Mouse (Mus musculus): ENCODE measurements around the gene Uck2.

Uck2 gene

DNA sequence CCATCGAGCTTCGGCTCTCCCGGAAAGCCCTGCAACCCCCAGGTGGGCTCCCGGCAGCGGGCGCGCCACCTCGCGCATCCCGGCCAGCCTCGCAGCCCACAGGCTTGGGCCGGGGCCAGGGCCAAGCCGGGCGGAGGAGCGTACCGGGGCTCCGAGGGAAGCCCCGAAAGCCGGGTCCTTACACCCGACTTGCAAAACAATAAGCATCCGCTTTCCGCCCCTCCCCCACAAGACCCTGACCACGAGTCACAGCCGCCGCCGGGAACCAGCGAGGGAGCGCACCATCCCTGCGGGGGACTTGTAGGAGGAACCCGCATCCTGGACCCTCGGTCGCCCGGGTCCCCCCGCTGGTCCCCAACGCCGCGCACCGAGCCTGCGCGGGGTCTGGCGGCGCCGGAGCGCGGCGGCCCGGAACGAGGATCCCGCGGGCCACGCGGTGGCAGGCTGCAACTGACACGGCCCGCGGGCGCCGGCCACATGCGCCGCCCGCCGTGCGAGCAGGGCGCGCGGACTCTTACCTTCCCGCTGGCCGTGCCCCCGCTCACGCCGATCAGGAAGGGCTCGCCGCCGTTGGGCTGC is 773 bp downstream of the Uck2 start:
- CTCF ChIA-PET, result interaction anchor here (1.0 kb wide), 1 partner anchor 63 kb away, joined by 4 read pairs; no protein-coding TSS in a partner anchor

GRCm38 (mm10) chr1:167283441-167284257 is 1.5 kb downstream of the Uck2 start:
- CTCF ChIA-PET, result interaction anchor here (0.5 to 1.0 kb wide), 2 partner anchors 14 to 63 kb away, joined by 3 to 4 read pairs; no protein-coding TSS in a partner anchor

- CTCF ChIA-PET, result interaction anchor here (0.5 kb wide), 1 partner anchor 13 kb away, joined by 3 read pairs; no protein-coding TSS in a partner anchor
These were observed 2.4 kb downstream of the Uck2 start for GRCm38 (mm10) chr1:167282768-167283167.

- CTCF ChIA-PET, result no interaction called here
These were observed 3.0 kb downstream of the Uck2 start for GRCm38 (mm10) chr1:167282112-167282511.

GRCm38 (mm10) chr1:167280061-167280460 is 5.1 kb downstream of the Uck2 start:
- CTCF ChIA-PET, result interaction anchor here (0.6 kb wide), 1 partner anchor 890 kb away, joined by 6 read pairs; no protein-coding TSS in a partner anchor

GRCm38 (mm10) chr1:167279160-167279715 is 5.9 kb downstream of the Uck2 start:
- CTCF ChIA-PET, result interaction anchor here (0.7 kb wide), 1 partner anchor 72 kb away, joined by 3 read pairs; no protein-coding TSS in a partner anchor

GRCm38 (mm10) chr1:167278395-167278794 is 6.7 kb downstream of the Uck2 start:
- CTCF ChIA-PET, result no interaction called here

GRCm38 (mm10) chr1:167274646-167275390 is 10.3 kb downstream of the Uck2 start:
- CTCF ChIA-PET, result no interaction called here

DNA sequence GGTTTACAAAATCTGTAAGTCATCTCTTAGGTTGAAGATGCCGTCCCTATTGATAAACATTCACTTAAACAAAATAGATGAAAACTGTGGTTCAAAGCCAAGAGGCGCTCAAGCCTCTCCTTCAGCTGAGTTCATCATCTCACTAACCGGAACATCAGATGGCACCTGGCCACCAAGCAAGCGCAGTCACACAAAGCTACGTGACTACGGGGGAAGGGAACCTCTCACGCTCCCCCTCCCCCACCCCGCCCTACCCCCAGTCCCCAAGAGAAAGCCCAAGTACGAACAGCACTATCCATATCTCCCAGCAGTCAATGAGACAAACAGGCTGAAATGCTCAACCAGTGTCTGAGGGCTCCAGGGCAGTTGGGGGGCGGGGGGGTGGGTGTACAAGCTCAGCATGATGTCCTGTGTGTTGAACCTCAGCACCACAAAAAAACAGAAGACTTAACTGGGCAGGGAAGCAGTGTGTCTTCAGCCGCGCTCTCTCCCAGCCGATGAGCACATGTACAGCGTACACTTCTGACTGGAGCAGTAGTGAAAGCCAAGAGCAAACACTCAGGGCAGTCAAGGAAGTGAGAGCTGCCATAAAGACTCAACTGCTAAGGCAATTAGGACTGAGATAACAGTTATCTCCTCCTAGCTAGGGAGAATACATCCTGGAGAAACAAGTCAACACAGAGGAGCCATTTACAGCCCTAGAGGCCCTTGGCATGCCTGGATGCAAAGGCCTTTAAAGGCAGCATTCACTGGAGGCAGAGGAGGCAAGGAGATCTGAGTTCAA is 11.5 kb downstream of the Uck2 start:
- CTCF ChIA-PET, result interaction anchor here (0.6 kb wide), 1 partner anchor 47 kb away, joined by 3 read pairs; no protein-coding TSS in a partner anchor

DNA sequence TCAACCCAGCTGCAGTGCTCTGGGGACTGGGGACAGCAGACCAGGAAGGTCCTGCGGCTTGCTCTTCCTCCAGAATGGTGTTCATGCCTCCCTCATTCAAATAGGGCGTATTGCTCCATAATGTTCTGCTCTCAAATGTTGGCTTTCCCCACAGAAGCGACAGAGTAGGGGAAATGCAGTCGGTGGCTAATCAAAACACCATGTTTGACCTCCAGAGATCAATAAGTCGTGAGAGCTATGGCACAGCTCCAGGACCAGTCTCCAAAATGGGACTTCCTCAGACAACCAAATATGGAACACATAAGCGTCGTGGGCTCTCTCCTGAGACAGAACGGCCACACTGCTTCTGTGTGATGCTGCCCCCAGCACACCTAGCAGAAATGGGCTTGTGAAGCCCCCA is 13.3 kb downstream of the Uck2 start:
- CTCF ChIA-PET, result no interaction called here

DNA sequence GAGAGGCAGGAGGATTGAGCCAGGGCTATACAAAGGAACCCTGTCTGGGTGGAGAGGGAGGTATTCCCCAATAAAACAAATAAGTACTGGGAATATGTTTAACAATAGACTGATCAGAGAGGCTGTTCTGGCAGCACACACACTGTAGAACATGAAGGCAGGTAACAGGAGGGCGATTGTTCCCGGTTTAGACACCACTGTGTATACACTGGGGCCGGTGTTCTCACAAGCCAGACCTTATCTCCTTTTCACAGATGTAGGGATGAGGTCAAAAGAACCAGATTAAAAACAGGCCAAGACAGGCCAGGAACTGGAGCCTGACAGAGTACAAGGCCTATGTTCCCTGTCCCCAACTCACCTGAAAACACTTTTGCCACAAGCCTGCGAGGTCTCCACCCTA is 13.8 kb downstream of the Uck2 start:
- CTCF ChIA-PET, result no interaction called here

DNA sequence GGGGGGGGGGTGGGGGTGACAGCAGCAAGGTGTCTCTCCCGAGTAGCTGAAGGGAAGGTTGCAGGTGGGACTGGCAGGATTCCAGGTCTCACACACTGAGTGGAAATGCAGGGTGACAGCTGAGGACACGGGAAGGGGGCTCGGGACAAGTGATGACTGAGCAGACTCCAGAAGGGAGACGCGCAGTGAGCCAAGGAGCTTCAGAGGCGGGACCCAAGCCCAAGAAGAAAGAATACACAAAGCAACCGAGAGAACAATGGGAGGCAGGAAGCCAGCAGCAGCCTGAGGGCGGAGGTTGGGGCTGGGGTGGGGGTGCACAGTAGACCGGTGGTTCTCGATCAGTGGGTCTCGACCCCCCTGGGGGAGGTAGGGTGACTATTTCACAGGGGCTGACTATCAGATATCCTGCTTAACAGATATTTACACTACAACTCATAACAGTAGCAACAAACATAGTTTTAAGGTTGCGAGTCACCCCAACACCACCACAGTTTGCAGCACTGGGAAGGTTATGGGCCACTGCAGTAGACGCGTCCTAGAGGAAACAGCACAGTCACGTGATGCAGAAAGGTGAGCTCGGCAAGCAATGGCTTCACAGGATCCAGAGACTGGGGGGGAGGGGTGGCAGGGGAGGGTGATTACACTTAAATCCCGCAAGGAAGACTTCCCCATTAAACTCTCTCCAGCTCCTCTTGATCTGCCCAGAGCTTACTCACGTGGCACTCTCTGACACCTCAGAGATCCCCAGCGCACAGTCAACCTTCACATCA is 14.6 kb downstream of the Uck2 start:
- CTCF ChIA-PET, result interaction anchor here (0.7 kb wide), 1 partner anchor 12 kb away, joined by 3 read pairs; no protein-coding TSS in a partner anchor

GRCm38 (mm10) chr1:167269856-167270270 is 15.3 kb downstream of the Uck2 start:
- CTCF ChIA-PET, result interaction anchor here (0.7 kb wide), 1 partner anchor 13 kb away, joined by 3 read pairs; no protein-coding TSS in a partner anchor

GRCm38 (mm10) chr1:167269350-167269811 is 15.7 kb downstream of the Uck2 start:
- CTCF ChIA-PET, result interaction anchor here (0.7 kb wide), 1 partner anchor 14 kb away, joined by 3 read pairs; no protein-coding TSS in a partner anchor

GRCm38 (mm10) chr1:167268360-167269063 is 16.6 kb downstream of the Uck2 start:
- CTCF ChIA-PET, result no interaction called here

DNA sequence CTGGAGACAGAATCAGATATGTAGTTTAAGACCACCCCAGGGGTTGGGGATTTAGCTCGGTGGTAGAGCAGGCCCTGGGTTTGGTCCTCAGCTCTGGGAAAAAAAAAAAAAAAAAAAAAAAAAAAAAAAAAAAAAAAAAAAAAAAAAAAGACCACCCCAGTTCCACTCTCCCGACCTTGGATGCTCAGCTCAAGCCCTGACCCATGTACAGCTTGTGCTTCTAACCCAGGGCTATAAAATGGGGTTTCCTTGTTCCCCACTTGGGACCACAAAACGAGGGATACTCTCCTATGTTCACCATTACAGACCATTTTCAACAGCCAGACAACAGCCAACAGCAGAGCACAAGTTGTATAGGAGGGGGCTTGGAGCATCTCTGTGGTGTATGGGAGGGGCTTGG is 18.4 kb downstream of the Uck2 start:
- CTCF ChIA-PET, result no interaction called here

- CTCF ChIA-PET, result no interaction called here
These were observed 19.8 kb downstream of the Uck2 start for GRCm38 (mm10) chr1:167265366-167265765.

- CTCF ChIA-PET, result no interaction called here
These were observed 22.6 kb downstream of the Uck2 start for GRCm38 (mm10) chr1:167262489-167263041.

DNA sequence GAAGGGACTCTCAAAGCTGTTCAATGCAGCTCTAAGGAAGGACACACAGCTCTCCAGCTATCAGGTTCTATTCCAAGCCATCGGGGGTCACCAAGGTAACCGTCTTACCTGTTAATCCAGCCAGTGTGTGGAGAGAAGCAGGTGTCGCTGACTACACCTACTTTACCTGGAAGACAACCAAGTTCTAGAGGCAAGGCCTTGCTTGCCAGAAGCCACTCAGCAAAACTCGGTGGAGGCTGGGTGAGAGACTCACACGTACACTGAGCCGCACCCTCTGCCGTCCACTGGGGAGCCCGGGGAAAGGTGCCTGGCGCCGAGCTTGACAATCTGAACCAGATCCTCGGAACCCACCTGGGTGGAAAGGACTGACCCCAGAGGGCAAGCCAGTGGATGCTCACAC is 23.4 kb downstream of the Uck2 start:
- CTCF ChIA-PET, result no interaction called here
